Mouse (Mus musculus): Measurements from ENCODE around the gene Il1r1.
"Not testable (repeated sequence)": the region's sequence is repeated elsewhere in the genome, so short reads cannot be mapped to it uniquely, and the experiment has no call there.

Il1r1 gene

DNA sequence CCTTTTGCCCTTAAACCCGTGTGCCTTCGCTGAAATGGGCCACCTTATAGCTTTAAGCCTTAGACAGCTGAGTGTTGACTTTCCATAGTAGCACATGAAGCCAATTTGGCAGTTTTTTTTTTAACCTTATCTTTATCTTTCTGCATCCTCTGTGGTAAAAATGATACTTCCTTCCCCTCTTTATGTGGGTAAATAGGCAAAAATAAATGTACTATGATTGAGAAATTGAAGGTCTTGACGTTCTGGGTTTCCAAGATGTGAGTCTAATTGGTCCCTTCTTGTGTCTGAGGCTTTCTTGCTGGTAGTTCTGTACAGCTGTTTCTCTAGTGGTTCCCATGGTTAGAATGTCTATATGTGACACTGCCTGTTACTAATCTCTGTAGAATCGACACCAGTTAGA lies 46.2 kb downstream of the Il1r1 start:
- DNase-seq (ENCODE audit: low read depth, low spot score), result no peak

DNA sequence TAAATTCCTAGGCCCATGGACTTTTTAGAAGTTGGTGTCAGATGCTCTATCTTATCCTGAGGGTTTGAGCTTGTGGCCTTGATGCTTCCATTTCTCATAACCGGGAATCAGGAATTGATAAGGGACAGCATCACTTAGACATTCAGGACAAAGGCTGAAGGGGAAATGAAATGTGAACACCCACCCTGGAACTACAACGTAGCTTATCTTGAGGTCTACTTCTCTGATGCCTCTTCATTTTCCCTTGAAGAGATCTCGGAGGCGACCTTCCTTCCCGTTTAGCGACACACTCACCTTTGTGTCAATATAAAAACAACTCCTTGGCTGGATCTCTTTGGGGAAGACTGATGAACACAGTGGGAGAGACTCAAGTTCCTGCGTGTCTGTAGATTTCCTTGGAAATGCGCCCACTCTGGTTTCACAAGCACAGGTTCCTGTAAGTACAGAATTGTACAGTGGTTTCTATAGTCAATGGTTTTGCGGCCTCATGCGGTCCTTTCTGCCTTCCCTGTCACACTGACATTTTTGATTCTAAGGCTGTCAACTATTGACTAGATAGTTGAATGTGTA lies 46.7 kb downstream of the Il1r1 start:
- DNase-seq (ENCODE audit: low read depth, low spot score), result no peak

DNA sequence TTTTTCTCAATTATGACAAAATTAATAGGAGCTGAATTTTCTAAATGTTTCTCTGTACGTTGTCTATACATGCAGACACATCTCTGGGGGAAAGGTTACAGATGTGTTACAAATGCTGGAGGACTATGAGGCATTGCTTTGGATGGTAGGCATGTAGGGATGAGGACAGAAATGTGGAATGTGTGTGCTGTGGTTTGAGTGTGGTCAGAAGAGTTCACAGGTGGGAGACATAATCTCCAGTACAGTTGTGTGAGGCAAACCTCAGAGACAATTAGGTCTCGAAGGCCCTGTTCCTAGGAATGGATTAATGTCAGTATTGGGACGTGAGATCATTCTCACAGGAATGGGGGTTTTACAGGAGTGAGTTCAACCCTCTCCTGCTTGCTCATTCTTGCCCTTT lies 47.3 kb downstream of the Il1r1 start:
- no peak for DNase-seq (ENCODE audit: low read depth, low spot score)

GRCm38 (mm10) chr1:40273491-40273890 lies 48.6 kb downstream of the Il1r1 start:
- DNase-seq (ENCODE audit: low read depth, low spot score), result no peak

- DNase-seq (ENCODE audit: low read depth, low spot score), result no peak
Measured at GRCm38 (mm10) chr1:40275285-40276013, 50.6 kb downstream of the Il1r1 start.

DNA sequence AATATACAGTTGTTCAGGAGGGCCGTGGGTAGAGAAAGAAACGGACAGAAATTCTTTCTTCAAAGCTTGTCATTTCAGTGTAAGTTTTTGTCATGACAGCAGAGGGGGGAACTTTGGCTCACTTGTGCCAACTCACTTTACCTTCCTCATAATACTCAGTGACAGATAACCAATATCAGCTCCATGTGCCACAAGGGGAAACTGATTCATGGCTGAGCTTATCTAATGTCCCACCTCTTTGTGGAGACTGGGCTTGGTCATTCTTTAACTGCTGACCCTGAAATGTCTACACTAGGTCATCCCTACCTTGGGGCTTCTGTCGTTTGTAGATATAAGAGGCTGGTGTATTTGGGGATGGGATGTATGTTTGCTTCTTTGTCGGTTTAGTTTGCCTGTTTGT lies 53.1 kb downstream of the Il1r1 start:
- DNase-seq (ENCODE audit: low read depth, low spot score), result no peak

- DNase-seq (ENCODE audit: low read depth, low spot score), result no peak
Measured at GRCm38 (mm10) chr1:40278720-40279119, 53.8 kb downstream of the Il1r1 start.

DNA sequence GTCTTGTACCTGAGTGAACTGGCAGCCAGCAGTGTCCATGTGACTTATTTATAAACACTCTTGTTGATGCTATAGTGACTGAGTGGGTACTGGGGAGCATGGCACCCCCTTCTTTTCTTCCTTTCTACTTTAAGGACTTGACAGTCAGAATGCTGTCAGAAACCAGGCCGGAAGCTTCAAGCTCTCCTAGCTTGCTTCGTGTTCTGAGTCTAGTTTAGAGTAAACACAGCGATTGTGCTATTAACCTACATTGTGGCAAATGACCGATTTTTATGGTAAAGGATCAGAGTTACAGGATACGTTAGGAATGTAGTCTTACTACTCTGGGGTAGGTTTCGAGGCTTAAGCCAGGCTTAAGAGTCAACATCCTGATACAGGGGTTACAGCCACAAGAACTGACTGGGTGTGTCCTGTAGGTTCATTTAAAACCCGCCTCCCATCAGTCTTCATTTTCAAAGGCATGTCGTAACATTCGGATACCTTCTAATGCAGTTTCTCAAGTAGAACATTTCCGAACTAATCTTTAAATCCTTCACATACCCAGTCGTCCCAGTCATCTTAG lies 54.4 kb downstream of the Il1r1 start:
- no peak for DNase-seq (ENCODE audit: low read depth, low spot score)

- no peak for DNase-seq (ENCODE audit: low read depth, low spot score)
Measured at GRCm38 (mm10) chr1:40281950-40282349, 57.1 kb downstream of the Il1r1 start.

DNA sequence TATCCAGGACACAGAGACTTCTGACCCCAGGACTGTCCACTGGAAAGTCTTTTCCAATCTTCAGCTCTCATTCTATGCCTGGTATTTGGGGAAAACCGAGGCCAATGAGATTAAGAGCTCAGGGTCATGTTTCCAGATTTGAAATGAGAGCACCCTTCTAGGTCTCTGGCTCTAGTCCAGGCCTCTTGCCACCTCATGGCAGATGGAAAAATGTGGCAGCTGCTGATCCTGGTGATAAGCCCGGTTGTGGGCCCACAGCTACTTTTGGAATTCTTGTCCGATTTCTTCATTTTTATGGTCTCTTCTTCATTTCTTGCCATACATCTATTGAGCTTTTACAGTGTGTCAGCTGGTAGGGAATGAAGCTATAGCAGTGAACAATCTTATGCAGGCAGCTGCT lies 57.5 kb downstream of the Il1r1 start:
- DNase-seq (ENCODE audit: low read depth, low spot score), result no peak

DNA sequence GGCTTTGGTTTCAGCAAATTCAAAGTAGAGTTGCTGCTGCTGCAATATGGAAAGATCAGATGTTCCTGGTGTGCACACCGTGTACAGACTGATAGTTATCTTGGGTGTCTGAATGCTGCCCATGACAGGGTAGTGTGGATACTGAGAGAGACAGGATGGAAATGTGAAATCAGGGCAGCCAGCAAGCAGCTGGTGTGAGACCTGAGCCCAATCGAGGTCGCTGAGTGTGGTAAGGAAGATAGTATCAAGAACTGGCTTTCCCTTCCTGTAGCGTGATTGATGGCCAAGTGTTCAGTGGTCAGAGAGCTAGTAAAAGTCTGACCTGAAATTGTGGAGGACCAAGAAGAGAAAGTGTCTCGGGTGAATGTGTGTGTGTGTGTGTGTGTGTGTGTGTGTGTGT lies 59.1 kb downstream of the Il1r1 start:
- no peak for DNase-seq (ENCODE audit: low read depth, low spot score)

GRCm38 (mm10) chr1:40290489-40291255 lies 65.8 kb downstream of the Il1r1 start:
- DNase-seq (ENCODE audit: low read depth, low spot score), result no peak

- no peak for DNase-seq (ENCODE audit: low read depth, low spot score)
Measured at GRCm38 (mm10) chr1:40292231-40292630, 67.4 kb downstream of the Il1r1 start.

DNA sequence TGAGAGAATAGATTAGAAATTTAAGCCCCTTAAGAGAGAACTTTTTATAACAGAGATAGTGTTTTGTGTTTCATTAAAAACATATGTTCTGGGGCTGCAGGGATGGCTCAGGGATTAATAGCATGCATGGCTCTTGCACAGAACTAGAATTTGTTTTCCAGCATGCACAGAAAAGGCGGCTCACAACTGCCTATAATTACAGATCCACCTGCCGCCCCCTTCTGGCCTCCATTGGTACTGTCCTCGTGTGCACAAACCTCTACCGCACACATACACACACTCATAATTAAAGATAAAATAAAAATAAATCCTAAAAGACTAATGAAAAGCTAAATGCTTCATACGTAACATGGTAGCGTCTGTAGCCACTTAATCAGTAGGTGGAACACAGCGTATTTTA lies 69.0 kb downstream of the Il1r1 start:
- DNase-seq (ENCODE audit: low read depth, low spot score), result no peak

- DNase-seq (ENCODE audit: low read depth, low spot score), result no peak
Measured at GRCm38 (mm10) chr1:40294824-40295223, 69.9 kb downstream of the Il1r1 start.

- DNase-seq (ENCODE audit: low read depth, low spot score), result no peak
Measured at GRCm38 (mm10) chr1:40298053-40298452, 73.2 kb downstream of the Il1r1 start.

GRCm38 (mm10) chr1:40303179-40303866 lies 78.4 kb downstream of the Il1r1 start:
- no peak for DNase-seq (ENCODE audit: low read depth, low spot score)

GRCm38 (mm10) chr1:40304321-40304720 lies 79.4 kb downstream of the Il1r1 start:
- DNase-seq (ENCODE audit: low read depth, low spot score), result not testable (repeated sequence)

DNA sequence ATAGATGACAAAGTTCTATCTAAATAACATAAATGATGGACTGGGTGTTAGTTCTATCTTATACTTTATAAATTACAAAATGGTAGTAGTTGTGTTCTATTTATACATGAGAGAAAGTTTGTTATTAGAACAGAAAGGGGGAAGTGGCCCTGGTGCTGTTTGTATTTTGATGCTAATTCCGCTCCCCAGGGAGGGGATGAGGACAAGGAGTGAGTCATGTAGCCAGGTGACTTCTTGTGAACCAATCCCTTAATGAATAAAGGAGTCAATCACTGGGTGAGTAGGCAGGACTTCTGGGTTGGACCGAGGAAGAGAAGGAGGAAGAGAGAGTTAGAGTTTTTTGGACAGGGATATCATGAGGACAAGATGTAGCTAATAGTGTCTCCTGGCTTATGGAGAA lies 81.2 kb downstream of the Il1r1 start:
- DNase-seq (ENCODE audit: low read depth, low spot score), result no peak

- DNase-seq (ENCODE audit: low read depth, low spot score), result no peak
Measured at GRCm38 (mm10) chr1:40311123-40311522, 86.2 kb downstream of the Il1r1 start.

- DNase-seq (ENCODE audit: low read depth, low spot score), result no peak
Measured at GRCm38 (mm10) chr1:40311625-40312024, 86.7 kb downstream of the Il1r1 start.

DNA sequence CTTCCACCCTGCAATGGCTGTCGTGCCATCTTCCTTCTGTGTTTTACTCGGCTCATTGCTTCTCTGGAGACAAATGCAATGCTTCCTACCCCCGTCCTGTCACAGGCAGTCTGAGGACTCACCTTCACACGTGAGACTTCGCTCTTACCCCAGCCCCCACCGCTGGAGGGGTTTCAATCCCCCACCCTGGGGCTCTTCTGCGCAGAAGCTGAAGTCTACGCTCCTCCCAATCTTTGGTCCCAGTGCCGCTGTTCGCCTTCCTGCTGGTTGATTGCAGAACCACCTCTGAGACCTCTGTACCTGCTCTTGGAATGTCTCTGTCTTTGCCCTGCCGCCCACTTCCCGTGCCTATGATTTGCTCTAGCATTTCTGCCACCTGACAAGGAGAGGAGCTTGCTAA lies 89.1 kb downstream of the Il1r1 start:
- no peak for DNase-seq (ENCODE audit: low read depth, low spot score)
